Mouse (Mus musculus) naive thymus-derived CD4-positive, alpha-beta T cell, adult 2 months (primary cell): ENCODE measurements around the gene Slit1.

Experiments used
- DNase-seq: peaks from one replicate; pipeline ENCODE4 v3.0.0-alpha.2; 2011; ENCODE audit warnings: low read depth

Gene Slit1

GRCm38 (mm10) chr19:41655089-41655783, 88.2 kb downstream of the Slit1 start:
- DNase-seq = no peak

DNA sequence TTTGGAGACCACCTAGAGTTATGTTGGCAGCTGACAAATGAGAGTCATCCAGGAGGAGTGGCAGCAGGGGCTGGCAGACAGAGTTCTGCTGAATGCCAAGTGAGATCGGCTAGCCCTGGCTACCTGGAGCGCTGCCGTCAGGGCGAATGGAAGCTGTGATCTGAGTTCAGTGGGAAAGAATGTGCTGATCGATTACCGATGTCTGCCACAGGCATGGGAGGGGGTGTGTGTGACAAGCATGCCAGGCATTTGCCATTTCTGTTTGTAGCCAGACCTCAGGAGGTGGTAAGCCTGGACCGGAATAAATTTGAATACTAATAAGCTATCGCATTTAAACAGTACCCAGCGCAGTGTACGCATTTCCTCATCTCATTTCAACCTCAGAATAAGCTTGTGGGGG, 91.5 kb downstream of the Slit1 start:
- DNase-seq = no peak

DNA sequence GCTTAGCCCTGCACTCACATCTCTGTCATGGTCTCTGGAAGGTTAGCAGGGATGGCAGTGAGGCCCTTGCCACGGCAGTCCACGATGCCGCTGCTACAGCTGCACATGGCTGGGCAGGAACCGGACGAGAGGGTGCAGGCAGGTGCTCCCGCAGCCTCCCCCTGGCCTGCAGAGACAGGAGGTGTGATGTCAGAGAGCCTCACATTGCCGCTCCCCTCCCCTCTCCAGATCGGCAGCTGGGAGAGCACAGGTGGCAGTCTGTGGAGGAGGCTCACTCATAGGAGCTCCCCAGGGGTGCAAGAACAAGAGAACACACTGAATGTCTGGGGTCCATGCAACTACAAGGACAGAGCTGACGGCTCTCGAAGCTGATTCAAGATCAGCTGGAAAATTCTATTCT, 94.1 kb downstream of the Slit1 start:
- no peak for DNase-seq

DNA sequence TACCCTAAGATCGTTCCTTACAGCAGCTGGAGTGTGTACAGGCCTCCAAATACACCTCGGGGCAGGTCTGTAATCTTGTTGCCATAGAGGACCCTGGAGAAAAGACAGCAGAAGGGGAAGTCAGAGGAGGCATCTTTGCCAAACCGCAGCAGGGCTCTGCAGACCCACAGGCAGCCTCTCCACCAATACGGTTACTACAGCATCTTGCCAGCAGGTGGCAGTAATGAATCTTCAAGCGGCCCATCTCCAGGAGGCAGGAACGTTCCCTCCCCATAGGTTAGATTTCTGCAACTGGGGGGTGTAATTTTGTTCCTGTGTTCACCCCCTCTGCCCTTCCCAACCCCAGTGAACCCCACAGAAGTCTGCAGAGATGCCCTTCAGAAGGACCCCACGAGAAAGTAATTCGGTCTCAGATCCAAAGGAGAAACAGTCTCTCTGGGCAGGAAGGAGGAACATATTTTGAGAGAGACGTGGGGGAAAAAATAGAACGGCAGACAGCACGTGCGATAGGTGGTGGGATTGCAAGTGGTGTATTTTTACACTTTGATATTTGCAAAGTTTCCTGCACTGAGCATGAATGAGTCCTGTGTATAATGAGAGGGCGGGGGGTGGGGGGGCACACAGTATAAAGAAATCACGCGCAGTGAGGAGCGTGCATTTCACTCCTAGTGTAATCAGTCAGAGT, 96.4 kb downstream of the Slit1 start:
- DNase-seq = peak; percentile 81

GRCm38 (mm10) chr19:41643010-41643409, 100.5 kb downstream of the Slit1 start:
- DNase-seq = no peak

DNA sequence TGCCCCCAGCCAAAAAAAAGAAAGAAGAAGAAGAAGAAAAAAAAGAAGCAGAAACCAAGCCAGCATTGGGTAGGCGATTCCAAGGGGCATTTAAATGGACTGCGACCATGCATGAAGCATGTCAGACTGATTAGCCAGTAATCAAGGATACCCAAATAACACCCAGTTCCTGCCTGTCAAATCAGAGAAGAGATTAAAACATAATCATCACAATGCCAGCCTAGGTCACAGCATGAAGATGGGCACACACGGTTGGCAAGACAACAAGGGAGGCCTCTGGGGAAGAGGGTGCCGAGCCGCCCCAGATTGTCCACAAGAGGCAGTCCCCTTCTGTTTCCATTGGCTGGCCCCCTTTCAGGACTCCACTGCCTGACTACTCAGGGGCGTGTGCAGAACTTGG, 108.5 kb downstream of the Slit1 start:
- DNase-seq = no peak

- DNase-seq = no peak
Measured at GRCm38 (mm10) chr19:41634099-41634498, 109.4 kb downstream of the Slit1 start.

GRCm38 (mm10) chr19:41629532-41629931, 113.9 kb downstream of the Slit1 start:
- DNase-seq = peak; percentile 68

DNA sequence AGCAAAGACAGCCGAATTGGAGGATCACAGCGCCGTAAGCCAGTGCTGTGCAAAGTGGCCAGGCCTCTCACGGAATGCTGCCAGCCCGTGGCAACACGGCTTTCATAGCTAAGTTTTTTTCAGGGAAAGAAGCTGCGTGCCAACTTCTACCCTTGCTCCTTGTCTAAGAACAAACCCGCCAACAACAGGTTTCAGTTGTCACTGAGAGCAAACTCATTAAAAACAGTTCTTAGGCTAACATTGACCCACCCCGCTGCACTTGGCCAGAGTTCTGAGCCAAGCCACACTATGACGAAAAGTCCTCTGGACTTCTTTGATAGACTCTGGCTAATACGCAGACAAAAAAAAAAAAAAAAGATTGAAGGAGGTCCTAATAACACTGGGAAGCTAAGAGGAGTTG, 114.5 kb downstream of the Slit1 start:
- DNase-seq = no peak

DNA sequence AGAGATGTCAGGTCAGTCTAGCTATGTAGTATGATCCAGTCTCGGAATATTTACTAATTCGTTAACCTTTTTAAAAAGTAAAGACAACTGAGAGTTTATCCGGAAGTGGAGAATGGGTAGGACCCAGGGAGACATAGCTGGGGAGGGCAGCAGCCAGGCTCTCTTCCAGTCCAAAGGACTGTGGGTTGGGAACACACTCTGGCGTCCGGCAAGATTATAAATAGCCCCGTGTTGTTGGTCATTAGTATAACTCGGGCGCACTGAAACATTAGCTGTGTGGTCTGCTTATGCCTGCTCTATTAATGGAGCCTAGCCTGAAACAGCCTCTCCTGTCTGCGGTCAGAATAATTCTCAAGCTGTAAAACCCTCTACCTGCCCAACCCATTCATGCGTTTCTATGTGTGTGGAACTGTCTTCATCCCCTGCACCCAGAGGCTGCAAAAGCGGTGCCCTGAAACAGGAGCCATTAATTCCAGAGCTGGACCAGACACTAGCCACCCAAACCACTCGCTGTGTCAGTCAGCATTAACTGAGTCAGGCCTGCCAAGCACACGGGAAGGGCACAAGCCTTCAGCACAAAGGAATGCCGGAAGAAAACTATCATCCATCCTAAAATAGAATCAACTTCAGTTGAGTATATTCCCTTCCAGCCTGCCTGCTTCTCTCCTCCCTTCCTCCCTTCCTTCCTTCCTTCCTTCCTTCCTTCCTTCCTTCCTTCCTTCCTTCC, 122.9 kb downstream of the Slit1 start:
- no peak for DNase-seq

DNA sequence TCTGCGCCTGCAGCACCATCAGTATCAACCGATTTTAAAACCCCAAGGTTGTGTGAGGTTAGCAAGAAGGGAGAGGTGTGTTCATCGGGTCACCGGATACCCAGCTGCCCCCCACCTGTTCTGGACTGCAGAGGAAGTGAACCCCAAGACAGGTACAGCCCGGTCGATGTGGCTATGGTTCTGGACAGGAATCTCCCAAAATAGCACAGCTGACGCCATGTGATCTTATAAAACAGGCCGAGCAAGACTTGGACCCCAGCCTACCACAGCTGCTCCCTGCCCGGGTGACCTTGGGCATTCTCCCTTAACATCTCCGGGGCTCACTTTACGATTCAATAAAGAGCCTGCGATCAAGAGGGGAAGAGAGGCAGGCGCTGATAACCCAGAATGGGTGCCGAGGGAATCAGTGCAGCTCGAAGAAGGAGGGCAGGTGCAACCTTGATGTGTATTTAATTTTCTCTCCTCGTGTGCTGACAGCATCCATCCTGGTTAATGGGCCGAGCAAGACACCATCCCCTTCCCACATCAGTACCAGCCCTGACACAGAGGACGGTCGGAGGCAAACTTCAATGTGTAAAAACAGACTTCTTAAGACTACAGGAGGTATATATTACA, 124.6 kb downstream of the Slit1 start:
- no peak for DNase-seq

- DNase-seq = no peak
Measured at GRCm38 (mm10) chr19:41618153-41618657, 125.3 kb downstream of the Slit1 start.

- DNase-seq = no peak
Measured at GRCm38 (mm10) chr19:41617102-41617501, 126.4 kb downstream of the Slit1 start.

- DNase-seq = no peak
Measured at GRCm38 (mm10) chr19:41616274-41616673, 127.2 kb downstream of the Slit1 start.

- no peak for DNase-seq
Measured at GRCm38 (mm10) chr19:41615606-41616224, 127.8 kb downstream of the Slit1 start.

- DNase-seq = no peak
Measured at GRCm38 (mm10) chr19:41613325-41614087, 130.0 kb downstream of the Slit1 start.

DNA sequence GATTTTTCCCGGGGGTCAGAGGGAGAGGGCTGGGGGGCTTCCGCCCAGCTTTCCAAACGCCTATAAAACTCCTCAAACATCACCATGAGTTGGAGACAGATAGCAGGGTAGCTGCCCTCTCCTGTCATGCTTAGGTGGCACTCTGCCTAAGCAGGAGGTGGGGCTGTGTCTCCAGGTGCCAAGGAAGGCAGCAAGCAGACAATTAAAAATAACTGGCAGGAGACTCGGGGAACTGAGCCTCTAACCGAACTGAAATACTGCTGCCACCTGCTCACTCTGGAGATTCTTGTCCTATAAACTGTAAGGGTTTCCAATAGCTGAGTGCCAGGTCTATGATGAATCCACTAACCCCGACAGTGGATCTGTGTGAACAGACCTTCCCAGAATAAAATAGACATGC, 131.8 kb downstream of the Slit1 start:
- no peak for DNase-seq

- no peak for DNase-seq
Measured at GRCm38 (mm10) chr19:41606208-41606987, 137.1 kb downstream of the Slit1 start.

- DNase-seq = no peak
Measured at GRCm38 (mm10) chr19:41600647-41601046, 142.8 kb downstream of the Slit1 start.

- DNase-seq = peak; percentile 18
Measured at GRCm38 (mm10) chr19:41597170-41597894, 146.1 kb downstream of the Slit1 start.
